Comparison of ENCODE assay signal across 11 mouse cellular contexts in genomic region chr13:95442901-95443300, GRCm38 (mm10). TPM values are rescaled to one million over a fixed set of nuclear protein-coding genes. Genes with fewer than 3 reads are reported as not detected.
DNase-seq lines count a peak whose midpoint lies in the region; ATAC-seq and TF ChIP-seq lines count a peak whose summit lies in the region.
"Had no signal": no experiment of that assay in that cellular context is flagged by ENCODE, and none has a peak within 500 bp of the region (broad histone marks: within the 10 kb centered on the region; RNA-seq: fewer than 3 reads in every experiment).

No protein-coding gene starts in this region.

- TF ChIP-seq CTCF in midbrain, postnatal 0 days (IDR thresholded peaks at IDR 0.05) = no peak

- no peak for ATAC-seq in hindbrain, embryonic 11.5 days (ENCODE audit: low FRiP score)
- no peak for ATAC-seq in hindbrain, embryonic 16.5 days
- ATAC-seq in forebrain, embryonic 11.5 days (replicated peaks; ENCODE audit: low FRiP score) = no peak
- no peak for ATAC-seq in midbrain, postnatal 0 days (ENCODE audit: low FRiP score)
- no peak for ATAC-seq in monocyte, adult 5-6 weeks (replicated peaks; ENCODE audit: insufficient number of reproducible peaks, low FRiP score, low TSS enrichment, poor library complexity, severe bottlenecking)

- no peak overlapping the region for H3K27ac ChIP-seq in hindbrain, embryonic 11.5 days (ENCODE audit: low read depth, low read length)
- no peak overlapping the region for H3K27ac ChIP-seq in hindbrain, embryonic 16.5 days (ENCODE audit: low read depth, low read length)
- no peak overlapping the region for H3K27ac ChIP-seq in forebrain, embryonic 11.5 days (ENCODE audit: low read depth, low read length)
- no peak overlapping the region for H3K27ac ChIP-seq in midbrain, postnatal 0 days (ENCODE audit: low read depth, low read length)

- H3K9me3 ChIP-seq in hindbrain, embryonic 11.5 days (ENCODE audit: control insufficient read depth, low read length) = no peaks in the 10 kb centered on the region
- H3K9me3 ChIP-seq in hindbrain, embryonic 16.5 days (ENCODE audit: control insufficient read depth, low read length) = no peaks in the 10 kb centered on the region
- no peaks in the 10 kb centered on the region for H3K9me3 ChIP-seq in forebrain, embryonic 11.5 days (ENCODE audit: control insufficient read depth, low read length)
- H3K9me3 ChIP-seq in midbrain, postnatal 0 days (ENCODE audit: low read length) = no peaks in the 10 kb centered on the region

- H3K36me3 ChIP-seq in hindbrain, embryonic 11.5 days (ENCODE audit: control insufficient read depth, insufficient read depth, low read length) = no peaks in the 10 kb centered on the region
- no peaks in the 10 kb centered on the region for H3K36me3 ChIP-seq in hindbrain, embryonic 16.5 days (ENCODE audit: control insufficient read depth, insufficient read depth, low read length)
- no peaks in the 10 kb centered on the region for H3K36me3 ChIP-seq in forebrain, embryonic 11.5 days (ENCODE audit: control insufficient read depth, insufficient read depth, low read length)
- H3K36me3 ChIP-seq in midbrain, postnatal 0 days (ENCODE audit: insufficient read depth, low read length) = no peaks in the 10 kb centered on the region

- no peak overlapping the region for H3K9ac ChIP-seq in hindbrain, embryonic 11.5 days (ENCODE audit: low read depth, low read length)
- H3K9ac ChIP-seq in hindbrain, embryonic 16.5 days (ENCODE audit: low read depth, low read length) = no peak overlapping the region
- H3K9ac ChIP-seq in forebrain, embryonic 11.5 days (ENCODE audit: low read length) = no peak overlapping the region
- H3K9ac ChIP-seq in midbrain, postnatal 0 days (replicated peaks; ENCODE audit: low read length, poor library complexity, severe bottlenecking) = no peak overlapping the region

- peak overlapping the region; percentile 89 for H3K4me2 ChIP-seq in hindbrain, embryonic 11.5 days (replicated peaks; ENCODE audit: low read depth, low read length)
- H3K4me2 ChIP-seq in hindbrain, embryonic 16.5 days (ENCODE audit: low read length) = no peak overlapping the region; the same call in 1 of the 2 replicates
- peak overlapping the region; percentile 93; the same call in 1 of the 2 replicates for H3K4me2 ChIP-seq in forebrain, embryonic 11.5 days (ENCODE audit: low read depth, low read length, severe bottlenecking)
- H3K4me2 ChIP-seq in midbrain, postnatal 0 days (ENCODE audit: low read depth, low read length, poor library complexity, severe bottlenecking) = peak overlapping the region; percentile 94

- H3K4me1 ChIP-seq in hindbrain, embryonic 11.5 days (replicated peaks; ENCODE audit: control insufficient read depth, insufficient read depth, low read length) = peaks cover 3% of the 10 kb centered on the region
- H3K4me1 ChIP-seq in hindbrain, embryonic 16.5 days (ENCODE audit: control insufficient read depth, insufficient read depth, low read depth, low read length) = peaks cover 11% of the 10 kb centered on the region
- H3K4me1 ChIP-seq in forebrain, embryonic 11.5 days (replicated peaks; ENCODE audit: control insufficient read depth, insufficient read depth, low read length) = peaks cover 8% of the 10 kb centered on the region
- H3K4me1 ChIP-seq in midbrain, postnatal 0 days (ENCODE audit: insufficient read depth, low read length) = 0 out of 2 replicates have a peak, but pooled peaks cover 3% of the 10 kb centered on the region

- peak; percentile 24 for DNase-seq in hindbrain, embryonic 11.5 days (ENCODE audit: low spot score)
- DNase-seq in forebrain, embryonic 11.5 days (ENCODE audit: low spot score) = no peak
- DNase-seq in kidney, adult 8-10 months = peak; percentile 23 to 38
- no peak for DNase-seq in midbrain, postnatal 0 days (ENCODE audit: low spot score)
- no peak for DNase-seq in layer of hippocampus, postnatal 14 days (ENCODE audit: low spot score in 2 of 2)
- no peak for DNase-seq in spleen, postnatal 4 days (ENCODE audit: low spot score in 2 of 2)
- DNase-seq: cerebellum, adult 9-11 months had no signal

- H3K4me3 ChIP-seq in hindbrain, embryonic 11.5 days (ENCODE audit: low read depth, low read length) = no peak overlapping the region
- no peak overlapping the region for H3K4me3 ChIP-seq in hindbrain, embryonic 16.5 days (ENCODE audit: low read length)
- no peak overlapping the region for H3K4me3 ChIP-seq in forebrain, embryonic 11.5 days (ENCODE audit: low read depth, low read length)
- peak overlapping the region; percentile 50 for H3K4me3 ChIP-seq in midbrain, postnatal 0 days (ENCODE audit: low read depth, low read length)

- peaks cover 23% of the 10 kb centered on the region for H3K27me3 ChIP-seq in hindbrain, embryonic 11.5 days (ENCODE audit: control insufficient read depth, insufficient read depth, low read length)
- peaks cover 14% of the 10 kb centered on the region for H3K27me3 ChIP-seq in hindbrain, embryonic 16.5 days (replicated peaks; ENCODE audit: control insufficient read depth, insufficient read depth, low read length)
- H3K27me3 ChIP-seq in forebrain, embryonic 11.5 days (ENCODE audit: control insufficient read depth, insufficient read depth, low read length) = peaks cover 12% of the 10 kb centered on the region
- H3K27me3 ChIP-seq in midbrain, postnatal 0 days (ENCODE audit: insufficient read depth, low read length) = no peaks in the 10 kb centered on the region

- WGBS in hindbrain, embryonic 11.5 days = 21% methylated on average over 4 of the region's 4 CpGs
- 16% methylated on average over 4 of the region's 4 CpGs for WGBS in hindbrain, embryonic 16.5 days
- WGBS in forebrain, embryonic 11.5 days = 13% methylated on average over 4 of the region's 4 CpGs
- 24% methylated on average over 4 of the region's 4 CpGs for WGBS in midbrain, postnatal 0 days

RNA-seq across cellular contexts. Expression of gene Crhbp, which starts 1.8 kb away (rescaled TPM):
- polyA plus RNA-seq in hindbrain, embryonic 11.5 days (2014; fragmentation: Nextera tagmentation; extraction: Ambion mirVana) = 2.9 TPM in 2 replicates
- 8.2 and 11.7 TPM in 2 replicates for polyA plus RNA-seq in hindbrain, embryonic 16.5 days (2015; fragmentation: Nextera tagmentation; extraction: Ambion mirVana)
- polyA plus RNA-seq in forebrain, embryonic 11.5 days (2014; fragmentation: Nextera tagmentation; extraction: Ambion mirVana) = 0.17 and 0.25 TPM in 2 replicates
- 3.7 and 7.7 TPM in 2 replicates for total RNA-seq in midbrain, postnatal 0 days (2014; rRNA removed)
- 5.2 and 6.7 TPM in 2 replicates for polyA plus RNA-seq in midbrain, postnatal 0 days (2015; fragmentation: Nextera tagmentation; extraction: Ambion mirVana)
- 10 to 100 TPM; 16.8 to 17.8 TPM for total RNA-seq in layer of hippocampus, postnatal 14 days (2021)
- total RNA-seq in monocyte, adult 5-6 weeks (2017) = not detected in 3 replicates

RNA-seq across cellular contexts. Expression of gene S100z, which starts 35.6 kb away (rescaled TPM):
- not detected in 2 replicates for polyA plus RNA-seq in hindbrain, embryonic 11.5 days (2014; fragmentation: Nextera tagmentation; extraction: Ambion mirVana)
- polyA plus RNA-seq in hindbrain, embryonic 16.5 days (2015; fragmentation: Nextera tagmentation; extraction: Ambion mirVana) = not detected in 2 replicates
- polyA plus RNA-seq in forebrain, embryonic 11.5 days (2014; fragmentation: Nextera tagmentation; extraction: Ambion mirVana) = 0.83 and 1.7 TPM in 2 replicates
- total RNA-seq in midbrain, postnatal 0 days (2014; rRNA removed) = not detected in 2 replicates
- not detected in 2 replicates for polyA plus RNA-seq in midbrain, postnatal 0 days (2015; fragmentation: Nextera tagmentation; extraction: Ambion mirVana)
- total RNA-seq in layer of hippocampus, postnatal 14 days (2021) = not detected
- not detected in 3 replicates for total RNA-seq in monocyte, adult 5-6 weeks (2017)
- total RNA-seq: adrenal gland, adult 18-20 months; left cerebral cortex, adult 8-10 months had no signal

Comparison
In these comparisons a context has a peak if more than half of its experiments do, and no peak if none do; other contexts are left out.
1. DNase-seq: peak in hindbrain, embryonic 11.5 days (single experiment) and kidney, adult 8-10 months (2 of 2); none in forebrain, embryonic 11.5 days (single experiment), midbrain, postnatal 0 days (single experiment), layer of hippocampus, postnatal 14 days (0 of 2) and spleen, postnatal 4 days (0 of 2).